Mouse (Mus musculus): ENCODE data around the gene Map9. TPM values are rescaled to one million over a fixed set of nuclear protein-coding genes. Genes with fewer than 3 reads are reported as not detected.
"Not testable (repeated sequence)": the region's sequence is repeated elsewhere in the genome, so short reads cannot be mapped to it uniquely, and the experiment has no call there.

Map9 gene
- polyA plus RNA-seq, 2 experiments: 0.05 to 0.08 TPM

DNA sequence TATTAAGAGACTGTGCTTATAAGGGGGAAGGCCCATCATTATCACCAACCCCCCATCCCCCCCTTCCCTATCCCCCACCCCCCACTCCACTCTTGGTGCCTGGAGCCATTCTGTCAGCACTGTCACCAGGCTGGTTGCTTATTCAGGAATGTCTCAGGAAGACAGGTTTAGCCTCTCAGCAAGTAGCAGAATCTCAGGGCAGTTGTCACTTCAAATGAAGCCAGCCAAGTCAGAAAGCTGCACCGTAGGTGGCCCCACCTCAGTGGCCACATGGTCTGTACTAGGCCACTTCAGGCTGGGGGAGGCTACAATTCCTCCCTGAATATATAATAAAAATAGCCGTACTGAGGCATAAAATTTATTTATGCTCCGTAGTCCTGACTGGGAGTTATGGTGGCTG lies 83.1 kb downstream of the Map9 start:
- no peak overlapping the region for H3K27ac ChIP-seq
- H3K27me3 ChIP-seq (ENCODE audit: control insufficient read depth, insufficient read depth, low read length): no peaks in the 10 kb centered on the region
- TF ChIP-seq EP300 (IDR thresholded peaks at IDR 0.05; ENCODE audit: low read depth) (no peak), CTCF (IDR thresholded peaks at IDR 0.05; ENCODE audit: low read depth) (no peak)
- H3K9ac ChIP-seq (replicated peaks): no peak overlapping the region
- H3K4me2 ChIP-seq (ENCODE audit: low read depth): no peak overlapping the region
- H3K36me3 ChIP-seq (replicated peaks; ENCODE audit: control insufficient read depth, insufficient read depth, low read depth): no peaks in the 10 kb centered on the region
- DNase-seq (ENCODE audit: low read depth in 3 of 3, low spot score in 3 of 3) (no peak), ATAC-seq (ENCODE audit: insufficient read depth) (no peak)
- no peaks in the 10 kb centered on the region for H3K9me3 ChIP-seq (ENCODE audit: control insufficient read depth, low read length)
- WGBS (ENCODE audit: insufficient replicate concordance): 54% methylated on average over 3 of the region's 3 CpGs
- no peaks in the 10 kb centered on the region for H3K4me1 ChIP-seq (replicated peaks; ENCODE audit: control insufficient read depth in 2 of 2, insufficient read depth in 2 of 2, low read length in 1 of 2)
- no peak overlapping the region for H3K4me3 ChIP-seq (ENCODE audit: insufficient read depth in 1 of 2, low read depth in 2 of 2, low read length in 2 of 2)

- not testable (repeated sequence) for H3K27me3 ChIP-seq (ENCODE audit: control insufficient read depth, insufficient read depth, low read length); H3K9me3 ChIP-seq (ENCODE audit: control insufficient read depth, low read length); H3K4me3 ChIP-seq (ENCODE audit: insufficient read depth in 1 of 2, low read depth in 2 of 2, low read length in 2 of 2); ATAC-seq (ENCODE audit: insufficient read depth); H3K36me3 ChIP-seq (replicated peaks; ENCODE audit: control insufficient read depth, insufficient read depth, low read depth); H3K4me2 ChIP-seq (ENCODE audit: low read depth); H3K4me1 ChIP-seq (replicated peaks; ENCODE audit: control insufficient read depth in 2 of 2, insufficient read depth in 2 of 2, low read length in 1 of 2); H3K27ac ChIP-seq; DNase-seq (ENCODE audit: low read depth in 3 of 3, low spot score in 3 of 3); H3K9ac ChIP-seq (replicated peaks)
Observed at GRCm38 (mm10) chr3:82441601-82442000, 83.8 kb downstream of the Map9 start.

Other genes starting within 250 kb of the Map9 start
- 2.1 and 2.6 TPM in 2 replicates for gene Gucy1a1, start 212.3 kb upstream of the Map9 start, polyA plus RNA-seq (2012; rRNA removed)
- gene Gucy1a1, start 212.3 kb upstream of the Map9 start, polyA plus RNA-seq (2014; fragmentation: Nextera tagmentation; extraction: Ambion mirVana): 4.7 and 5.1 TPM in 2 replicates
- not detected in 2 replicates for gene Npy2r, start 190.0 kb downstream of the Map9 start, polyA plus RNA-seq (2012; rRNA removed)
- gene Npy2r, start 190.0 kb downstream of the Map9 start, polyA plus RNA-seq (2014; fragmentation: Nextera tagmentation; extraction: Ambion mirVana): not detected in 2 replicates

Measured in liver, embryonic 14.5 days (tissue).